In the genomic region with DNA sequence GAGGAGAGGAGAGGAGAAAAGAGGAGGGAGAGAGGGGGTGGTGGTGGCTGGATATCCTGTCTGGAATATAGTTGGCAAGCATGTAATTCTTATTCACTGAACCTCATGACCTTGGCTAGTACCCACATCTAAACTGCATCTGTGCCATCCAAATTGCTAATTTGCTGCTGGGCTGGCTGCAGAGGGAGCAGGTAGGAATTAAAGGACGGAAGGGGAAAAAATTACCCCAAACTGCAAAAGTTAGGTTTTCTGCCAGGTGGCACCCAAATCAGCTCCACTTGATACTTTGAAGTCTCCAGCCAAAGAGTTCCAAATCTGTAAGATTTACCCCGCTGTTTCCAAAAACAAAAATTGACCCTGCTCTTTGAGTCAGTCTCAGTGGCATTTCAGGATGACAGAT, we compare ENCODE assay signal across 27 mouse cellular contexts.
DNase-seq lines count a peak whose midpoint lies in the region; ATAC-seq and TF ChIP-seq lines count a peak whose summit lies in the region.
"Had no signal": no experiment of that assay in that cellular context is flagged by ENCODE, and none has a peak within 500 bp of the region (broad histone marks: within the 10 kb centered on the region; RNA-seq: fewer than 3 reads in every experiment).

No protein-coding gene starts in this region.

- H3K4me1 ChIP-seq in embryonic facial prominence, embryonic 14.5 days (ENCODE audit: control insufficient read depth, insufficient read depth, low read length), result peaks cover 4% of the 10 kb centered on the region; the same call in 1 of the 2 replicates
- peaks cover 14% of the 10 kb centered on the region for H3K4me1 ChIP-seq in embryonic facial prominence, embryonic 10.5 days
- H3K4me1 ChIP-seq in kidney, embryonic 16.5 days (ENCODE audit: insufficient read depth, low read length), result peaks cover 11% of the 10 kb centered on the region
- H3K4me1 ChIP-seq: forebrain, embryonic 13.5 days had no signal

- ATAC-seq in embryonic facial prominence, embryonic 14.5 days (ENCODE audit: low read depth), result no peak
- ATAC-seq in kidney, embryonic 16.5 days (ENCODE audit: low FRiP score, low TSS enrichment), result no peak
- ATAC-seq: CD4-positive, CD25-positive, alpha-beta regulatory T cell, adult 4 months; forebrain, embryonic 13.5 days; forebrain, embryonic 16.5 days; hindbrain, postnatal 0 days; inflammation-experienced regulatory T-cells, adult 6 months had no signal

- H3K9me3 ChIP-seq in embryonic facial prominence, embryonic 14.5 days (ENCODE audit: control insufficient read depth, low read length), result no peaks in the 10 kb centered on the region
- H3K9me3 ChIP-seq in embryonic facial prominence, embryonic 10.5 days, result no peaks in the 10 kb centered on the region
- no peaks in the 10 kb centered on the region for H3K9me3 ChIP-seq in kidney, embryonic 16.5 days (ENCODE audit: low read length)
- H3K9me3 ChIP-seq: embryonic facial prominence, embryonic 12.5 days; forebrain, embryonic 10.5 days; forebrain, embryonic 13.5 days; heart, embryonic 10.5 days had no signal

- H3K9ac ChIP-seq in embryonic facial prominence, embryonic 14.5 days (ENCODE audit: low read depth, low read length), result no peak overlapping the region
- H3K9ac ChIP-seq in kidney, embryonic 16.5 days (replicated peaks; ENCODE audit: low read length), result 0 out of 2 replicates have a peak overlapping the region, but pooled peaks have one; percentile 15
- H3K9ac ChIP-seq: embryonic facial prominence, embryonic 12.5 days; forebrain, embryonic 13.5 days; heart, embryonic 13.5 days; hindbrain, embryonic 14.5 days had no signal

- DNase-seq in embryonic facial prominence, embryonic 14.5 days (ENCODE audit: low spot score), result peak; percentile 26
- no peak for DNase-seq in embryonic facial prominence, embryonic 10.5 days (ENCODE audit: low spot score)
- no peak for DNase-seq in kidney, adult 11 months
- DNase-seq in adrenal gland, postnatal 10 days, result peak; percentile 26
- DNase-seq in adrenal gland, postnatal 36 days, result peak; percentile 17 to 35
- DNase-seq in layer of hippocampus, adult 2 months (ENCODE audit: low spot score in 2 of 2), result no peak
- DNase-seq in thymus, postnatal 4 days, result no peak
- DNase-seq: cerebellum, adult 18-20 months; cerebellum, adult 9-10 months; cerebellum, postnatal 14 days; gastrocnemius, postnatal 10 days; gastrocnemius, postnatal 36 days; heart, adult 2 months; heart, postnatal 14 days; heart, postnatal 4 days had no signal

- no peaks in the 10 kb centered on the region for H3K27me3 ChIP-seq in embryonic facial prominence, embryonic 14.5 days (replicated peaks; ENCODE audit: control insufficient read depth, insufficient read depth, low read length)
- no peaks in the 10 kb centered on the region for H3K27me3 ChIP-seq in embryonic facial prominence, embryonic 10.5 days (replicated peaks; ENCODE audit: low read depth, poor library complexity, severe bottlenecking)
- H3K27me3 ChIP-seq in kidney, embryonic 16.5 days (ENCODE audit: insufficient read depth, low read length), result no peaks in the 10 kb centered on the region
- H3K27me3 ChIP-seq: embryonic facial prominence, embryonic 12.5 days; forebrain, embryonic 13.5 days; heart, embryonic 13.5 days had no signal

- H3K4me3 ChIP-seq in embryonic facial prominence, embryonic 14.5 days (ENCODE audit: low read depth, low read length), result no peak overlapping the region
- no peak overlapping the region for H3K4me3 ChIP-seq in embryonic facial prominence, embryonic 10.5 days
- H3K4me3 ChIP-seq in kidney, embryonic 16.5 days (ENCODE audit: low read length), result no peak overlapping the region
- no peak overlapping the region for H3K4me3 ChIP-seq in layer of hippocampus, adult 2 months
- H3K4me3 ChIP-seq: embryonic facial prominence, embryonic 12.5 days; erythroblast, embryonic 14.5 days; forebrain, embryonic 10.5 days; forebrain, embryonic 13.5 days; heart, adult 2 months; heart, embryonic 10.5 days; heart, embryonic 13.5 days had no signal

- H3K36me3 ChIP-seq in embryonic facial prominence, embryonic 14.5 days (ENCODE audit: control insufficient read depth, insufficient read depth, low read length), result no peaks in the 10 kb centered on the region
- no peaks in the 10 kb centered on the region for H3K36me3 ChIP-seq in embryonic facial prominence, embryonic 10.5 days (replicated peaks)
- no peaks in the 10 kb centered on the region for H3K36me3 ChIP-seq in kidney, embryonic 16.5 days (ENCODE audit: insufficient read depth, low read length)
- H3K36me3 ChIP-seq: embryonic facial prominence, embryonic 12.5 days; forebrain, embryonic 10.5 days; heart, embryonic 10.5 days; heart, embryonic 13.5 days had no signal

- H3K4me2 ChIP-seq in embryonic facial prominence, embryonic 14.5 days (ENCODE audit: low read depth, low read length), result no peak overlapping the region
- no peak overlapping the region for H3K4me2 ChIP-seq in kidney, embryonic 16.5 days (replicated peaks; ENCODE audit: low read depth, low read length)
- H3K4me2 ChIP-seq: embryonic facial prominence, embryonic 12.5 days; forebrain, embryonic 13.5 days; heart, embryonic 13.5 days; hindbrain, embryonic 14.5 days had no signal

- 47% methylated on average over 2 of the region's 2 CpGs for WGBS in embryonic facial prominence, embryonic 14.5 days
- 66% methylated on average over 2 of the region's 2 CpGs for WGBS in embryonic facial prominence, embryonic 10.5 days
- WGBS in kidney, embryonic 16.5 days, result 39% methylated on average over 2 of the region's 2 CpGs

- H3K27ac ChIP-seq in embryonic facial prominence, embryonic 14.5 days (replicated peaks; ENCODE audit: low read depth, low read length), result no peak overlapping the region
- H3K27ac ChIP-seq in embryonic facial prominence, embryonic 10.5 days (replicated peaks), result no peak overlapping the region
- no peak overlapping the region for H3K27ac ChIP-seq in kidney, embryonic 16.5 days (ENCODE audit: low read length)
- no peak overlapping the region for H3K27ac ChIP-seq in layer of hippocampus, adult 2 months
- H3K27ac ChIP-seq: embryonic facial prominence, embryonic 12.5 days; forebrain, embryonic 10.5 days; forebrain, embryonic 13.5 days; heart, adult 2 months; heart, embryonic 10.5 days; heart, embryonic 13.5 days; hindbrain, embryonic 14.5 days; hindbrain, postnatal 0 days had no signal

- no peak for TF ChIP-seq CTCF in layer of hippocampus, adult 2 months (conservative IDR thresholded peaks at IDR 0.05)

Comparison
In these comparisons a context has a peak if more than half of its experiments do, and no peak if none do; other contexts are left out.
1. DNase-seq: peak in embryonic facial prominence, embryonic 14.5 days (single experiment), adrenal gland, postnatal 10 days (single experiment) and adrenal gland, postnatal 36 days (2 of 2); none in embryonic facial prominence, embryonic 10.5 days (single experiment), kidney, adult 11 months (single experiment), layer of hippocampus, adult 2 months (0 of 2) and thymus, postnatal 4 days (single experiment).